Mouse (Mus musculus) lung, adult 2 months (tissue): ENCODE data around the gene Notum. TPM values are rescaled to one million over a fixed set of nuclear protein-coding genes. Genes with fewer than 3 reads are reported as not detected.
A peak's percentile ranks its signal among the peaks of the same experiment; 100 is the strongest.

ENCODE experiments used
- DNase-seq: peaks from one replicate; pipeline ENCODE4 v3.0.0; 2022
- H3K4me1 ChIP-seq: fragments of 200-500 bp; 2 replicates; pipeline ENCODE4 v1.6.1; 2011; ENCODE audit warnings: low read length; ENCODE audit not compliant: control insufficient read depth, insufficient read depth
- H3K4me3 ChIP-seq: fragments of 200-500 bp; replicated peaks from 2 replicates; pipeline ENCODE3; 2011; ENCODE audit warnings: low read depth, mild to moderate bottlenecking, control low read depth, low read length; ENCODE audit errors: extremely low read depth
- CTCF ChIP-seq: fragments of 200-500 bp; IDR thresholded peaks from 2 replicates; pipeline ENCODE4 v1.5.1; 2011; ENCODE audit warnings: mild to moderate bottlenecking, low read length, control low read depth; ENCODE audit not compliant: insufficient read depth
- POLR2A ChIP-seq: fragments of 200-500 bp; IDR thresholded peaks from 2 replicates; pipeline ENCODE4 v1.6.1; 2011; ENCODE audit warnings: low read depth, mild to moderate bottlenecking, control low read depth, low read length, borderline replicate concordance; ENCODE audit errors: extremely low read depth
- WGBS: fragments of 180-500 bp; shearing (Covaris S2); methylation state at CpG from one replicate; pipeline ENCODE4 v1.1.7; 2018; 5-methylcytosine and 5-hydroxymethylcytosine counted together
- polyA plus RNA-seq: library from polyadenylated mRNA; depleted of rRNA; stranded (reverse); fragments of >200 nt; gene quantifications from 2 replicates; pipeline ENCODE4 v1.2.3, GENCODE M21; 2012

Gene Notum
- polyA plus RNA-seq, 1 experiment, result 15.5 TPM

DNA sequence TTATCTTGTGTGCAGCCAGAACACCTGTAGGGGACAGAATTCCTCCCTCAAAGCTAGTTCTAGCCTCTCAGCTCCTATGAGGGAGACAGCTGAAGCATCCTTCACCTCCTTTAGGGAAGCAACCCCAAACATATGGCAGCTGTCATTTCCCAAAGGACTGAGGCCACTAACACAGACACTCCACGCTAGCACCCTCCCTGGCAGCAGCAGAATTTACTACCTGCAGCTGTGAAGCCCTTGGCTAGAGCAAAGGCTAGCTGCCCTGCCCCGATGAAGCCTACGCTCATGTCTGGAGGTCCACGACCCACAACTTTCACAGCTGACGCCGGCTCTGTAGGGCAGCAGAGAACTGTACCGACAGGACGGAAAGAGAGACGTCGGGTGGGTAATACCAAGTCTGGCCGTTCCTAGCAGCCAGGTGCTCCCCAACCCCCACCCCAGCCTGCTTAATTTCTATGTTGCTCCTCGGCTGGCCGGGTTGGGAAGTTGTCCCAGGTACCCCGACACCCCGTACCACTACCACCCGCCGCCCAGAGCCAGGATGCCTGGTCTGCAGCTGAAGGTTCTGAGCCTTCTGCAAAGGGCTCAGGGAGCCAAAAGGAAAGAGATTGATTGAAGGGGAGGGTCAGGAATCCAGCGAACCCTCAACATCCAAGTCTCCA lies 17.9 kb downstream of the Notum start:
- H3K4me1 ChIP-seq, result 0 out of 2 replicates have a peak, but pooled peaks cover 3% of the 10 kb centered on the region
- 1% methylated on average over 18 of the region's 18 CpGs for WGBS
- DNase-seq, result no peak
- TF ChIP-seq CTCF, result no peak
- no peak for TF ChIP-seq POLR2A
- peak overlapping the region; percentile 60 for H3K4me3 ChIP-seq

DNA sequence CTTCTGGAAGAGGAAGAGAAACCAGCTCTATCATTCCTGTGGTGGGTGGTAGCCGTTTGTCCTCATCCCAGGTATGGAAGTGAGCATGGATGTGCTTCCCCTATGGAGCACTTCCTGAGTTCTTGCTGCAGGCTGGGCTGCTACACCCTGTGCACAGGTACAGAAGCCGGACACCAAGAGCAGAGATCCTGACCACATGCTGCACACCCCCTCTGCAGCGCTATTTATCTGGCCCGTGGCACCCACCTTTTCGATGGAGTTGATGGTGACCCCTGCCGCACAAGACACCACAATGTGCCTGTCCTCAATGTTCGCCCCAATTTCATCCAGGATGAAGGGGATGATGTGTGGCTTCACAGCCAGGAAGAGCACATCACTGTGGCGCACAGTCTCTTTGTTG lies 19.1 kb downstream of the Notum start:
- no peak for DNase-seq
- no peak overlapping the region for H3K4me3 ChIP-seq
- 77% methylated on average over 8 of the region's 8 CpGs for WGBS
- TF ChIP-seq POLR2A, result no peak
- TF ChIP-seq CTCF, result no peak
- 0 out of 2 replicates have a peak, but pooled peaks cover 3% of the 10 kb centered on the region for H3K4me1 ChIP-seq

DNA sequence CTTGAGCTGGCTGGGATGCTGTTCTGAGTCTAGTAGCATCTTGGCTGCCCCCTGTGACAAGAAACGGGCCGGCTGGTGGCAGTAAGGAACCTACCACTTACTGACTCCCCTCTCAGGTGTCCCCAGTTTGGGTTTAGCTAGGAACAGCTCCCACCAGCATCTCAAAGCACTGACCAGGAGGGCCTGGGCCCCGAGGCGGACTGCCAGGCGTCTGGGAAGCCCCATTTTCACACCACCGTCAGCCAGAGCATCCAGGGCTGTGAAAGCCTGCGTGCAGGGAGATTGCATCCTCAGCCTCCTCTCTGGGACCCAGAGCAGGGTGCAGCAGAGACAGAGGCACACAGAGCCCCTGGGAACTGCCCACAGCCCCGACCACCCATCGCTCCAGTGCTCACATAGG lies 19.7 kb downstream of the Notum start:
- no peak for DNase-seq
- Histone ChIP-seq H3K4me3 (no peak overlapping the region), H3K4me1 (0 out of 2 replicates have a peak, but pooled peaks cover 3% of the 10 kb centered on the region)
- WGBS, result 61% methylated on average over 9 of the region's 9 CpGs
- TF ChIP-seq POLR2A, result no peak
- TF ChIP-seq CTCF, result no peak

DNA sequence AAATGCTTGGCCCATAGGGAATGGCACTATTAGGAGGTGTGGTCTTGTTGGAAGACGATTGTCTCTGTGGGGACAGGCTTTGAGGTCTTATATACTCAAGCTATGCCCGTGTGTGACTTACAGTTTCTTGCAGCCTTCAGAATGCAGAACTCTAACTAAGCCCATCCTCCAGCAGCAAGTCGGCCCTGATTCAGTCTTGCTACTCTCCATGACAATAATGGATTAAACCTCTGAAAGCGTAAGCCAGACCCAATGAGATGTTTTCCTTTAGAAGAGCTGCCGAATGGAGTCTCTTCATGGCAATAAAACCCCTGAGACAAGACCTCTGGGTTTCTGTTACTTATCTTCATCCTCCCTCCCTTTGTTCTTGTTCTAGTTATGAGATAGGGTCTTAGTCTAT lies 26.2 kb downstream of the Notum start:
- WGBS, result 83% methylated on average over 5 of the region's 5 CpGs
- Histone ChIP-seq H3K4me1 (peaks cover 23% of the 10 kb centered on the region), H3K4me3 (no peak overlapping the region)
- DNase-seq, result no peak
- TF ChIP-seq CTCF, result no peak
- TF ChIP-seq POLR2A, result no peak

DNA sequence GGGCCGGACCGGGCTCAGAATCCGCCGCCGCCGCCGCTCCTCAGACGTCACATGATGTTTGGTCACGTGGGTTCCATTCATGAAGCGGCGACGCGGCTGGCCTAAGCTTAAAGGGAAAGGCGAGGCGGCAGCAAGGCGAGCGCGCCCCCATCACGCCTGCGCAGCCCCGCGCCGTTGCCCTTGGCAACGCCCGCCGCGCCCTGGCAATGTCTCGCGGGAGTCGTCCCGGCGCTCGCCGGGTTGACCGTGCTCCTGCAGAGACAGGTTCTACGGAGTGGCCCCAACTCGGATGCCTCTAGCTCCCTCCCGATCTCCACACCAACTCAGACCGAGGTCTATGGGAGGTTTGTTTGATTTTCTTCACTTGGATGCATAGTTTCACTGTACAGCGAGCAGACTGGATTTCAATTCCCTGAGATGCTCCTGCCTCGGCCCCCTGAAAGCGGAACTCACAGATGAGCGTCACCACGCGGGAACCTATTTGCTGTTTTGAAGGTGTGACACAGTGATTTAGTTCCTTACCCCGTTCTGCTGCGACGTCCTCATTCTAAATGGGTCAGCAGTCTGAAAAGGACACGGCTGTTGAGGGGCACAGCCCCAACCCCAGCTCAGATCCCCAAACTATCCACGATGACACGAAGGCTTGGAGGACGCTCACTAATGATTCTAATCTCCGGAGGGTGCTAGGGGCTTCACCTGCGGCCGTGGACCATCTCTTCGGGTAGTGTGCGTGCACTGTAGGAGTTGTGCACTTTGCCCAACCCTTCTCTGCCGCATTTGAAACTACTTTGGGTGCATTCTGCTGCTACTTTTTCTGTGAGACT lies 27.2 kb downstream of the Notum start, which contains the start of gene Mafg:
TSS of gene Mafg (minus strand) at position 81 of the 824 bp plus-strand sequence.
- Histone ChIP-seq H3K4me3 (peak within 1 kb of the TSS; percentile 89), H3K4me1 (peaks cover 24% of the 10 kb centered on the region)
- peak; percentile 86 for DNase-seq
- 10% methylated on average over 58 of the region's 58 CpGs for WGBS
- TF ChIP-seq POLR2A (peak; percentile 37; the same call in 1 of the 2 replicates), CTCF (no peak)

DNA sequence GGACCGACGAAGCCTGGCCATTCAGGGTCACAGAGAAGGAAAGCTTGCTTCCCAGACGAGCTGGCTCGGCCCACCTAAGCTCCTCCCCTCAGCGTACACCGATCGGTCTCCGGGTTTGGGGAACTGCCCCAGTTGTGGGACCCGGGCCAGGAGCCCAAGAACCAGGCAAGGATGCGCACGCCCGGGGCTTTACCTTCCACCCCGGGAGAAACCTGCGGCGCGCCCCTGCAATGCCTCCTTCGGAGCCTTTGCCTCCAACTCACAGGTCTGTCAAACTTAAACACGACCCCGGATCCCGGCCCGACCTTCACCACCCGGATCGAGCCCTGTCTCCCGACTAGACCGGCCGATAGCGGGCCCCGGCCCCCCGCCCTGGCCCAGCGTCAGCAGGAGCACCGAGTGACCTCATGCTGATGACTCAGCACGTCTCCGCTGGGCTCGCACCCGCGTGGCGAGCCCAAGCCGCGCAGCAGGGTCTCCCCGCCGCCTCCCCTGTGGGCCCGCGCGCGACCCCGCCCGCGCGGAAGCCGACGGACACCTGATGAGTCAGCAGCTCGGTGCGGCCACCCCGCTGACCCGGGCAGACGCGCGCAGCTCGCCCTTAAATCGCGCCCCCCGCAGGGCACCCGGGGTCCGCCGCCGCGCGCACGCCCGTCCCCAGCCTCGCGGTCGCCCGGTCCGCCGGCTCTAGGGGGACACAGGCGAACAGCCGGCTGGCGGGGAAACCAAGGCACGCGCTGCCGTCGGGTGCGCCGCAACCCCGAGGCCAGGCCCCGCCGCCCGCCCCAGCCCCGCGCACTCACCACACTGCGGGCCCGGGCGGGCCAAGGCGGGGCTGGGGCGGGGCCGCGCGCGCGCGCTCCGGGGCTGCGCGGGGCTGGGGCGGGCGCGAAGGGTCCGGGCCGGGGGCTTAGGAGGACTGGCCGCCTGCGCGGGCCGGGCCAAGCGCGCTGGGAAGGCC lies 28.1 kb downstream of the Notum start:
- H3K4me1 ChIP-seq, result peaks cover 24% of the 10 kb centered on the region
- under 1% methylated on average over 102 of the region's 116 CpGs for WGBS
- peak overlapping the region; percentile 89 for H3K4me3 ChIP-seq
- peak; percentile 73 for DNase-seq
- TF ChIP-seq POLR2A, result 0 out of 2 replicates have a peak, but pooled peaks have one; percentile 22
- no peak for TF ChIP-seq CTCF

DNA sequence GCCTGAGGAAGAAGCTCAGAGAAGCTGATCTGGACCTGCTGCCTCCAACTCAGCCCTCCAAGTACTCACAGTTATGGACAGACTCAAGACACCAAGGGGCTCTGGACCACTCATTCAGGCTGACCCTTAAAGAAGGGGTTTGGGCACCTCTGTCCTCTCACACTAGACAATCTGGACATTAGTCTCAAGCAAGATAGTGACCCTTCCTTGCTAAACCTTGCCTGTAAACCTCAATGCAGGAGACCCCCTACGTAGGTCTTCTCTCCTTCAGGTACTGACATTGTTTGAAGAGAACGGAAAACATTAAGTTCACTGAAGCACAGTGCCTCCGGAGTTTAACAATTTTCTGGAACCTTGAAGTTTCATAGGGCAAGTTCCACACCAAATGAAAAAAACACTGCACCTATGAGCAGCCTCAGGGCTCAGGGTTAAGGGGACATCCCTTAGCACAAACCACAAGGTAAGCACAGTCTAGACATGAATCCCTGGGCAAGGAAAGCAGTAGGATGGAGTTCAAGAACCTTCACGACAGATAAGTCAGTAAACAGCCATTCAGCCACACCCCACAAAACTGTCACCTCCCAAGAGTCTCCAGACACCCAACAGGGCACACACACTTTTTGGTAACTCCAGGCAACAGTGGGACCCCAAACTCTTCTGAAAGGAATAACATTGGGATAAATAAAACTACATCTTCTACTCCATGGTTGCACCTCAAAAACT lies 29.1 kb downstream of the Notum start:
- 43% methylated on average over 4 of the region's 4 CpGs for WGBS
- Histone ChIP-seq H3K4me1 (peaks cover 24% of the 10 kb centered on the region), H3K4me3 (peak overlapping the region; percentile 89)
- no peak for TF ChIP-seq CTCF
- TF ChIP-seq POLR2A, result no peak
- no peak for DNase-seq

DNA sequence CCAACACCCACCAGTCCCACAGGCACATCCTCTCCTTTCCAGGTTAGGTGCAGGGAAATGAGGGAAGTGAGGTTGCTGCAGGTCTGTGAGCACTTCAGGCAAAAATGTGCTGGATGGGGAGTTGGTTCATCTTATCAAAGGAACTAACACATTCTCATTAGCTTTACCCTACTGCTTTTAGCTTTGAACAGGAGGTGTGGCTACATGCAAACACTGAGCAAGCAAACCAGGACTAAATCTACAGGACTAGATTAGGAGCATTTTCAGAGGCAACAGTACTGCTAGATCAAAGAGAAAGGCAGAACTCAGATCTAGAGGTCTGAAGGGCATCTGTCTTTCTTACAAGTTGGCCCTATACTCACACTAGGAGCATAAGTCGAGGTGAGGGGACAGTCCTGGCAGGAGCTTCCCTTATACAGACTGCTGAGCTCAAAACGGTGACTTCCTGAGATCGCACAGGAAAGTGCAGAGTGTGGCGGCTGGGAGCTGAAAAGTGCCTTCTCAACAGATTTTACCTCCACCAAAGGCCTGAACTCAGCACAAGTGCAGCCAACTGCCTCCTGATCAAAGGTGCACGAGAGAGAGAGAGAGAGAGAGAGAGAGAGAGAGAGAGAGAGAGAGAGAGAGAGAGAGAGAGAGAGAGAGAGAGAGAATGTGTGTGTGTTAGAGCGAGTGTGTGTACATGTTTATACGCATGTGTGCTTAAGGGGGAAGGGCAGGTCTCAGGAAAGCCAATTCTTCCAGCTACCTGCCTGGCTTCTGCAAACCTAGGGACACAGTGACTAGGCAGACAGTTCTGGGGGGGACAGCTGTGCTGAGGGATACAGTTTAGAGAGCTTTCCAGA lies 29.9 kb downstream of the Notum start:
- TF ChIP-seq CTCF, result no peak
- Histone ChIP-seq H3K4me1 (peaks cover 24% of the 10 kb centered on the region), H3K4me3 (no peak overlapping the region)
- WGBS, result 18% methylated on average over 7 of the region's 7 CpGs
- no peak for DNase-seq
